Mouse (Mus musculus) ovary, postnatal 10 days (tissue): ENCODE results near the gene Adtrp.

ENCODE experiments used
- DNase-seq: peaks from one replicate; pipeline ENCODE4 v3.0.0; 2022; ENCODE audit warnings: low spot score

The Adtrp gene

GRCm38 (mm10) chr13:41828296-41828754 lies 19.2 kb downstream of the Adtrp start:
- no peak for DNase-seq

- no peak for DNase-seq
Measured at GRCm38 (mm10) chr13:41827581-41827980, 19.9 kb downstream of the Adtrp start.

GRCm38 (mm10) chr13:41825379-41825966 lies 22.0 kb downstream of the Adtrp start:
- DNase-seq, result no peak

GRCm38 (mm10) chr13:41823077-41823476 lies 24.4 kb downstream of the Adtrp start:
- DNase-seq, result no peak

GRCm38 (mm10) chr13:41822617-41823016 lies 24.9 kb downstream of the Adtrp start:
- no peak for DNase-seq

GRCm38 (mm10) chr13:41822091-41822490 lies 25.4 kb downstream of the Adtrp start:
- DNase-seq, result no peak

- no peak for DNase-seq
Measured at GRCm38 (mm10) chr13:41820947-41821346, 26.5 kb downstream of the Adtrp start.

GRCm38 (mm10) chr13:41819918-41820317 lies 27.6 kb downstream of the Adtrp start:
- DNase-seq, result no peak

- DNase-seq, result no peak
Measured at GRCm38 (mm10) chr13:41819484-41819883, 28.0 kb downstream of the Adtrp start.

GRCm38 (mm10) chr13:41817583-41817982 lies 29.9 kb downstream of the Adtrp start:
- no peak for DNase-seq

- no peak for DNase-seq
Measured at GRCm38 (mm10) chr13:41816643-41817042, 30.8 kb downstream of the Adtrp start.

- no peak for DNase-seq
Measured at GRCm38 (mm10) chr13:41810776-41811175, 36.7 kb downstream of the Adtrp start.

- DNase-seq, result no peak
Measured at GRCm38 (mm10) chr13:41807815-41808214, 39.7 kb downstream of the Adtrp start.

- DNase-seq, result no peak
Measured at GRCm38 (mm10) chr13:41807300-41807699, 40.2 kb downstream of the Adtrp start.

- no peak for DNase-seq
Measured at GRCm38 (mm10) chr13:41805138-41805820, 42.2 kb downstream of the Adtrp start.

GRCm38 (mm10) chr13:41803656-41804265 lies 43.7 kb downstream of the Adtrp start:
- no peak for DNase-seq

- no peak for DNase-seq
Measured at GRCm38 (mm10) chr13:41801177-41801636, 46.3 kb downstream of the Adtrp start.

- no peak for DNase-seq
Measured at GRCm38 (mm10) chr13:41792849-41793248, 54.6 kb downstream of the Adtrp start.

GRCm38 (mm10) chr13:41787863-41788536 lies 59.5 kb downstream of the Adtrp start:
- no peak for DNase-seq

- DNase-seq, result no peak
Measured at GRCm38 (mm10) chr13:41786640-41787039, 60.8 kb downstream of the Adtrp start.

GRCm38 (mm10) chr13:41784889-41785701 lies 62.4 kb downstream of the Adtrp start:
- DNase-seq, result no peak

GRCm38 (mm10) chr13:41780296-41780695 lies 67.2 kb downstream of the Adtrp start:
- no peak for DNase-seq
